Mouse (Mus musculus) ES-E14 (cell line): ENCODE data around the gene Bricd5.

Experiments
- ZC3H11A ChIP-seq: IDR thresholded peaks from 2 replicates; pipeline ENCODE4 v1.6.1; 2012; ENCODE audit warnings: low read depth, mild to moderate bottlenecking, inconsistent platforms, low read length, borderline replicate concordance
- ZNF384 ChIP-seq: IDR thresholded peaks from 2 replicates; pipeline ENCODE4 v1.6.1; 2012; ENCODE audit warnings: low read depth, low read length, inconsistent platforms

DNA sequence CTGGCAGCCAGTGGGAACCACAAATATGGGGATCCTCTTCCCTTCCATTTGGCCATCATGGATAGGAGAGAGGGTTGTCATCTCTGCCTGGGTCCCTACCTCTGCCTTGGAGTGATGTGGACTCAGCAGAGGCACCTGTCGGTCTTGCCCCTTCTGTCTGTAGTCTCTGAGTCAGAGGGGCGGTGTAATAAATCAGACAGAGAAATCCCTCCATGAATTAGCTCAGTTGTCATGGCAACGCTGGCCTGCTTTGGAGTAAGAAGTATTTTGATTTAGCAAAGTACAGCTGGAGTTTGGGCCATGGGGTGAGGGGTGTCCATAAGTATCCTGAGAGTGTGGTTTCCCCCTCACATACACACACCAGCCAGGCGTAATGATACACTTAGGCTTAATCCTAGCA lies 16.7 kb downstream of the Bricd5 start:
- TF ChIP-seq ZC3H11A: no peak
- TF ChIP-seq ZNF384: no peak
